Mouse (Mus musculus) hindlimb bud, embryonic 11.5 days (tissue): ENCODE data around the gene Traf1.

Experiments
- DNase-seq: peaks from one replicate; pipeline ENCODE4 v3.0.0-alpha.2; 2012; ENCODE audit warnings: low read depth, low spot score; ENCODE audit errors: extremely low spot score

Traf1 gene

DNA sequence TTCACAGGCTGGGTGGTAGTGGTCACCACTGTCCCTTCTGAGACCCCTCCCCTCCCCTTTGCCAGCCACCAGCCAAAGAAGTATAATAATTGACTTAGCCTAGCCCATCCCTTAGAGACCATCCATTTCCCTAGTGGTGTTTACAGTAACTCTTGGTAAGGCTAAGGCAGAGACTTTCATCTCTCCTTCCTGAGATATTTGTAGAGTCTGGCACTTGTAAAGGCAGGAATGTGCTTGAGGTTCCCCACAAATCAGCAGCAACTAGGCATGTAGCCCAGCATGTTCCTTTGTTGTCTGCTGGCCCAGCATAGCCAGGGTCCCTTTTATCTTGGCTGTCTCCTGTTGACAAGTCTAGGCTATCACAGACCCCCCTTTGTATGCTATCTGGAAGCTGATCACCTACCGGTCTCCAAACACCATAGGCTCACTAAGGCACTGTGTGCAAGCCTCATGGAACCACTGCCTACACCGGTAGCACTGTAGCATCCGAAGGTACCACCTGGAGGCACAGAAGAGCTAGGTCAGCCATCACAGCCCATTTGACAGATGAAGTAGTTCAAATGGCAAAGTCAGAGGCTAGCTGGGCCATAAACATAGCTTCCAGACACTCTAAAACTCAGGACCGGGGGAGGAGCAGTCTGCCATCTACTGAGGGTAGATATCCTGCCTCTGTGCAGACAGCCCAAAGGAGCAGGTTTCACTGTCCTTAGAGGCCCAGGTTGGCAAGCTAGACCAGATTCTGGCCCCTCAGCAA, 57.7 kb downstream of the Traf1 start:
- no peak for DNase-seq

DNA sequence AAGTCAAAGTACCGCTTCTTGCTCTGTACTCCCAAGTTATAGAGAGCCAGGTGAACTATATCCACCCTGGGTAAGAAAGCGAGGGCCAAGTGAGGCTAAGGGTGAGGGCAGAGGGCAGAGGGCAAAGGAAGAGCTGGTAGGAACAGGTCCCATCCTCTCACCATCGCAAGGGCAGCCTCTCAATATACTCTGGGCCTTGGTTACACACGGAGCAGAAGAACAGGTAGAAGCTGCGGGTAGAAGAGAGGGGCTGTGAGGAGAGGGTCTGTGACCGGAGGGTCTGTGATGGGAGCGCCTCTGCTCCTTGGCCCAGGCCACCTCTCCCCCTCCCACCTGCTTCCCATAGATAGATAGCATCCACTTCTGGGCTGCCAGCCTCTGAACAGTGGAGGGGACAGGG, 58.4 kb downstream of the Traf1 start:
- DNase-seq = no peak

DNA sequence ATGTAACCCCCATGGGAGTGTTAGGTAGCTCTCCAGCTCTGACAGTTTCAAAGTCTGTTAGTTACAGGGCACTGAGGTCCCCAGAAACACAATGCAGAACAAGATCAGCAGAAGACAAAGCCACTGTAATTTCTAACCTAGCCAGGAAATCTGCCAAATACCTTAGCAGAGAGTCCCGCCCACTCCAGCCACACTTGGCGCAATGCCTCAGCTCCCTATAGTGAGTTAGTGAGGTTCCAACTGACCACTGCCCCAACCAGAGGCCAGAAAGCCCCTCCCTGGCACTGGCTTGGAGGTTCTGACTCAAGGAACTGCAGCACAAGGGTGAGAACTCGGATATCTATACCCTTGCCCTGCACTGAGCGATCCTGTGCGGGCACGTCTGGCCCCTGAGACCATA, 58.8 kb downstream of the Traf1 start:
- no peak for DNase-seq

- DNase-seq = no peak
These were observed 59.8 kb downstream of the Traf1 start for GRCm38 (mm10) chr2:34901726-34902125.

- DNase-seq = no peak
These were observed 61.2 kb downstream of the Traf1 start for GRCm38 (mm10) chr2:34900412-34900811.

- DNase-seq = no peak
These were observed 61.9 kb downstream of the Traf1 start for GRCm38 (mm10) chr2:34899682-34900081.

DNA sequence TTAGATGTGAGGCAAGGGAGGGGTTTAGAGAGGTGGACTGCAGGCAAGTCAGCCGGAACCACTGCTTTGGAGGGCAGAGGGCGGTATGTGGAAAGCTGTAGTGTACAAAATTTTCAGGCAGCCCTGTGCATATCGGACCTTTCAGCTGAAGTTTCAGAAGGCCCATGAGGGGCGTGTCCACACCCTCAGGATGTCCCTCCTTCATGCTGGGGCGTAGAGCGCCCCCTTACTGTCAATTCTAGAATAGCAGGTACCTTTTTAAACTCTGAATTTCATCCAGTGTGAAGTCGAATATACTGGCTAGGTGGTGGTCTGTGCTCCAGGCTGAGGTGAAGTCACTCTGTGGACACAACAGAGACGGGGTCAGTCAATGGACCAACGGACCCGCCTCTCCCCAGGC, 63.8 kb downstream of the Traf1 start:
- DNase-seq = no peak

- no peak for DNase-seq
These were observed 64.6 kb downstream of the Traf1 start for GRCm38 (mm10) chr2:34896821-34897460.

DNA sequence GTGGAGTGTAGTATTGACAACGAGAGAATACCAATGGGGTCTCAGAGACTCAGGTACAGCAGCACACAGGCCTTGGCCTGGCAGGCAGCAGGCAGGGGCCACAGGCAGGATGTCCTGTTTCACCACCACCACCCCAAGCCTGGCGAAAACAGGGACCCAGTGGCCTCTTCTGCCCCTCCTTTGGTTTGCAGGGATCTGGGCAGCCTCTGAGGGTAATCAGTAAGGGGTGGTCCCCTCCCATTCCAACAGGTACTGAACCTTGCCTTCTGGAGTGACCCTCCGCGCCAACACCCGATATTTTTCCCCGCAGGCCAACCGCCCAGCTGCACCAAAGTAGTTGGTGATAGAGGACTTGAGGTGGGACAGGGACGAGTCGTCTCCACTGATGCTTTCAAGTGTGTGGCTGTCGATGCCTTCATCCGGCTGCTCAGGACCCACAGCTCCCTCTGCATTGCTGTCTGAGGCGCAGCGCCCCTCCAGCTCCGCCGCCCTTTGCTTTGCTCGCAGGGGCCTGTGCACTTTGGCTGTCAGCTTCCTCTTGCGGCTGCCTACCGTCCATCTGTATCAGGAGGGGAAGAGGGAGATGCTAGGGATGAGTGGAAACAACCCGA, 66.0 kb downstream of the Traf1 start:
- no peak for DNase-seq

DNA sequence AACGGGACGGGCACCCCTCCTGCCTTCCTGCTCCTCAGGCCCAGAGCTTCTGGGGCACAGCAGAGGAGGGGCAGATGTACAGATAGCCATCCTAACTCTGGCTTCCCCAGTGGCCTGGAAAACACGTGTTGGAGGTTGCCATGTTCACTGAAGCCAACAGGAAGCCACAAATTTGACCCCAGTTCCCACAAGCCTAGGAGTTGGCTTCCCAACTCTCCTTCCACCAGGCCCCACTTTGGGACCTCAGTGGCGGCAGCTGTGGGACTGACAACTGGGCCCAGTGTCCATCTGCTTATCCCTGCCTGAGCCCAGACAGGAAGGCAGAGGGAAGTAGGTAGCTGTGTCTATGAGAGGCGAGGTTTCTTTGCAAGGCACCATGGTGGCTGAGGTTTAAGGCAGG, 67.6 kb downstream of the Traf1 start:
- DNase-seq = no peak
